8 mouse cellular contexts compared by ENCODE assay signal in genomic region chr1:179734500-179735474, GRCm38 (mm10). TPM values are rescaled to one million over a fixed set of nuclear protein-coding genes. Genes with fewer than 3 reads are reported as not detected.
DNase-seq lines count a peak whose midpoint lies in the region; ATAC-seq and TF ChIP-seq lines count a peak whose summit lies in the region.

No protein-coding gene starts in this region.

- no peak overlapping the region for H3K4me3 ChIP-seq in heart, adult 2 months

- H3K27ac ChIP-seq in heart, adult 2 months = peak overlapping the region; percentile 51

- DNase-seq in CD8-positive naive resting alpha-beta T cell, adult 2 months (ENCODE audit: low read depth in 2 of 2, low spot score in 2 of 2) = peak; percentile 60 to 61
- peak; percentile 50 for DNase-seq in WW6 (ENCODE audit: low read depth, low spot score)
- DNase-seq in heart, adult 2 months = peak; percentile 47 to 74
- peak; percentile 70 for DNase-seq in layer of hippocampus, adult 11-12 months (ENCODE audit: low spot score)
- peak; percentile 72 for DNase-seq in lung, postnatal 10 days
- DNase-seq in right cerebral cortex, postnatal 36 days (ENCODE audit: low spot score in 2 of 2) = peak; percentile 11 to 22
- DNase-seq in urinary bladder, postnatal 4 days (ENCODE audit: low spot score in 2 of 2) = peak; percentile 44 to 69

- peaks cover 3% of the 10 kb centered on the region; the same call in 1 of the 2 replicates for H3K4me1 ChIP-seq in heart, adult 2 months (ENCODE audit: control insufficient read depth, insufficient read depth, low read length)

- no peaks in the 10 kb centered on the region for H3K36me3 ChIP-seq in heart, adult 2 months (ENCODE audit: control insufficient read depth, insufficient read depth, low read length)

- peak; percentile 59 for TF ChIP-seq CTCF in heart, adult 2 months (IDR thresholded peaks at IDR 0.05)

- 21% methylated on average over 15 of the region's 15 CpGs for WGBS in heart, adult 2 months

- peak; percentile 81 for ATAC-seq in common myeloid progenitor, adult 5-6 weeks (replicated peaks; ENCODE audit: low read depth, poor library complexity, severe bottlenecking)

- intact Hi-C loops in heart, adult 2 months (cut with DNase I) = loop anchor here (2.0 to 10.0 kb wide), 3 partner anchors 90 to 232 kb away; no protein-coding TSS in a partner anchor

- no peaks in the 10 kb centered on the region for H3K27me3 ChIP-seq in heart, adult 2 months (ENCODE audit: control insufficient read depth, insufficient read depth, low read length)

- TF ChIP-seq EP300 in heart, adult 2 months (IDR thresholded peaks at IDR 0.05; ENCODE audit: insufficient read depth, low read depth, low read length) = no peak

- H3K79me2 ChIP-seq in heart, adult 2 months (replicated peaks; ENCODE audit: control insufficient read depth, insufficient read depth, low read length) = no peaks in the 10 kb centered on the region

- H3K9ac ChIP-seq in heart, adult 2 months (ENCODE audit: low read depth, low read length) = no peak overlapping the region

- no peak for TF ChIP-seq POLR2A in heart, adult 2 months (IDR thresholded peaks at IDR 0.05; ENCODE audit: insufficient read depth, low read depth, low read length)

RNA-seq across cellular contexts. Expression of gene Kif28, which starts 10.3 kb away (rescaled TPM):
- not detected in 2 replicates for total RNA-seq in common myeloid progenitor, adult 5-6 weeks (2017)
- under 1 TPM; 0.25 to 0.47 TPM for total RNA-seq in heart, adult 2 months (2021)
- 0.66 and 1.2 TPM in 2 replicates for polyA plus RNA-seq in heart, adult 2 months (2012; rRNA removed)

Comparison
In these comparisons a context has a peak if more than half of its experiments do, and no peak if none do; other contexts are left out.
1. DNase-seq: peak in every context shown above with its lines; median percentile 72 in lung, postnatal 10 days; 70 in layer of hippocampus, adult 11-12 months; 60 in CD8-positive naive resting alpha-beta T cell, adult 2 months; 60 in heart, adult 2 months; 56 in urinary bladder, postnatal 4 days; 50 in WW6; 16 in right cerebral cortex, postnatal 36 days.